Mouse (Mus musculus): Measurements from ENCODE around the gene Hirip3. TPM values are rescaled to one million over a fixed set of nuclear protein-coding genes. Genes with fewer than 3 reads are reported as not detected.

Gene Hirip3
- total RNA-seq, 1 experiment from 2014 or later = 398 TPM

DNA sequence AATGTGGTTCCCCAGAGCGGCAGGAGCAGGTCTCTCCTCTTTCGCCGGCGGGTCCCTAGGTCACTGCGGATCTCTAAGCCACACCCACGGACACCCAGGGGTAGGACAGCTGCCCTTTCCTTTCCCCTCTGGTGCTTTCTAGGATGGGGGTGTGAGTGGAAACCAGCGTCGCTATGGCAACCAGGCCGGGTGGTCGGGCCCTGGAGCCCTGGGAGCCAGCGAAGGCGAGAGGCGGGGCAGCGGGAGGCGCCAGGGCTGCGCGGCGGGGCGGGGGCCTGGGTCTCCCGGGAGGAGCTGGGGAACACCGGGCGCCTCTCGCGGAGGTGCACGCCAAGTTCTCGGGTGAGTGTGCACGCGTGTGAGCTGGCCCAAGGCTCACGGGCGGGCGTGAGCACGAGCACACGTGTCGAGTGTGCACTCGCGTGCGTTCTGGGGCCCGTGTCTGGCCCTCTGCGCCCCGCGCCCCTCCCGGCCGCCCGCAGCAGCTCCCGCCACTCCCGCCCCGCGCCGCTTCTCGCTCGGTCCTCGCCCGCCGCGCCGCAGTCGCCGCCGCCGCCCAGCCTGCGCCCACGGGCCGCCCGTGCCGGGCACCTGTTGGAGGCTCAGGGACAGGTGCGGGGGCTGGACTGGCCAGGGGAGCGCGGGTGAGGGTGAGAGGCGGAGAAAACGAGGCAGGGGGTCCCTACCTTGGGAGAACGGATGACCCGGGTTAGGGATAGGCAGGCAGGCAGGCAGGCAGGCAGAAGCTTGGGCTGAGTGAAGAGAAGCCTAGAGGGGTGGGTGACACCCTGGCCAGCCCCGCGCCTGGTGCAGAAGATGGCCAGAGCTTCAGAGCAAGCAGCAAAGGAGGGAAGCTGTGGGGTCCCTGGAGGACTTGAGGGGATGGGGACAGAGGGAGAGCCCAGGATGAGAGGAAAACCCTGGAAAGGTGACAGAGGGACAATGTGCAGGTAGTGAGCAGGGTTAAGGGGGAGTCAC lies 14.1 kb upstream of the Hirip3 start:
- no peak for ATAC-seq (replicated peaks in 1 of 2; ENCODE audit: insufficient read depth in 1 of 2, low FRiP score in 2 of 2, low TSS enrichment in 1 of 2, low read depth in 1 of 2, poor library complexity in 2 of 2, severe bottlenecking in 2 of 2)

DNA sequence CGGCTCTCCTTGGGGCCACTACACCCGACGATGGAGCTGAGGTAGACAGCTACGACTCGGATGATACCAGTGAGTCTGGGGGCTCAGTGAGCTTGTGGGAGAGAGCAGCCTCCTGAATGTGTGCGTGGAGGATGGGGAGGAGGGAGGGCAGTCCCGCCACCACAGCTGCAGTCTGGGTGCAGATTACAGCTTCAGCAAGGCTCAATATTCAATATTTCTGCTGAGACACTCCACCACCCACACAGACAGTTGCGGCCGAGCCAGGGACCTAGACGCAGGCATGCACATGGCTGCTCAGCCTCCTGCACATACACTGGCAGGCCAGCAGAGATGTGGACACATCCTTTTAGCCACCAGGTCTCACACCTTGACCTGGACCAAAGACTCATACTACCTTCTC lies 13.0 kb upstream of the Hirip3 start:
- ATAC-seq (replicated peaks in 1 of 2; ENCODE audit: insufficient read depth in 1 of 2, low FRiP score in 2 of 2, low TSS enrichment in 1 of 2, low read depth in 1 of 2, poor library complexity in 2 of 2, severe bottlenecking in 2 of 2) = no peak

DNA sequence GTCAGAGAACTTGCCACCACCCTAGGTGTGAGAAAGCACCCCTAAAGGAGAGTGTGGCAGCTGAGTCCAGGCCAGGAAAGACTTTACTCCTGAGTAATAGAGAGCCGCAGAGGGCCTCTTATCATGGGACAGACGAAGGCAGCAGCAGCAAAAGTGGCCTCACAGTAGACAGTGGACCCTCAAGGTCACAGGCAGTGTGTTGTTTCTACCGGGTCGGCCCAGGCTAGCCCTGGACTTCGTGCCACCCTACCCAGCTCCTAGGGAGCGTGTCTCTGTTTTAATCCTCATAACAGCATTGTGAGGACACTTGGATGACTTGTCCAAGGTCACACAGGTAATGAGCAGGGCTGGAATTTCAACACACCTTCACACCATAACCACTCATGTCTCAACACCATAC lies 11.6 kb upstream of the Hirip3 start:
- no peak for ATAC-seq (replicated peaks in 1 of 2; ENCODE audit: insufficient read depth in 1 of 2, low FRiP score in 2 of 2, low TSS enrichment in 1 of 2, low read depth in 1 of 2, poor library complexity in 2 of 2, severe bottlenecking in 2 of 2)

DNA sequence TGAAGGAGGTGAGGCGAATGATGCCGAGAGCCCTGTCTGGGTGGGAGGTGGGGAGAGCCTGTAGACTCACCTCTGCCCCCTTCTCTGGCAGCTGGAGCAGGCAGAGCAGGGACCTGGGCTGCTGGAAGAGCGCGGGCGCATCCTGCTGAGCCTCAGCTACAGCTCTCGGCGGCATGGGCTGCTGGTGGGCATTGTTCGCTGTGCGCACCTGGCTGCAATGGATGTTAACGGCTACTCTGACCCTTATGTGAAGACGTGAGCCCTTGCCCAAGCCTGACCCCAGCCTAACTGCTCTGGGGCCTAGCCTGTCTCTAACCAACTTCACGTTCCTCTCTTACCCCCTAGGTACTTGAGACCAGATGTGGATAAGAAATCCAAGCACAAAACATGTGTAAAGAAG lies 10.6 kb upstream of the Hirip3 start:
- no peak for ATAC-seq (replicated peaks in 1 of 2; ENCODE audit: insufficient read depth in 1 of 2, low FRiP score in 2 of 2, low TSS enrichment in 1 of 2, low read depth in 1 of 2, poor library complexity in 2 of 2, severe bottlenecking in 2 of 2)

DNA sequence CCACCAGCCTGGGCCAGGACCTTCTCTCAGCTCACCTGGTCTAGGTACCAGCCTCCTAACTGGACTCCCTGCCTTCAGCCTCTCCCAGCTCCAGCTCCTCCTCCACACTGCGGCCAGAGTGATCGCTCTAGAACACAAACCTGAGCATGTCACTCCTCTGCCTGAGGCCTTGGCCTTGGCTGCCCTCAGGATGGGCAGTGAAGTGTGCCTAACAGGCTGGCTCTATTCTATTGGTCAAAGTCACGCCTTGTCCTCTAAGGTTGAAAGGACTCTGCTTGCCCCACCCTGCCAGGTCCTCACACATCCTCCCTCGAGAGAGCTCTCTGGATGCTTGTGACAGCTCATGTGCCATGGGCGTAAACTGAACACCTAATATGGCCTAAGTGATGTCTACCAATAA lies 8.3 kb upstream of the Hirip3 start:
- ATAC-seq (replicated peaks in 1 of 2; ENCODE audit: insufficient read depth in 1 of 2, low FRiP score in 2 of 2, low TSS enrichment in 1 of 2, low read depth in 1 of 2, poor library complexity in 2 of 2, severe bottlenecking in 2 of 2) = no peak

DNA sequence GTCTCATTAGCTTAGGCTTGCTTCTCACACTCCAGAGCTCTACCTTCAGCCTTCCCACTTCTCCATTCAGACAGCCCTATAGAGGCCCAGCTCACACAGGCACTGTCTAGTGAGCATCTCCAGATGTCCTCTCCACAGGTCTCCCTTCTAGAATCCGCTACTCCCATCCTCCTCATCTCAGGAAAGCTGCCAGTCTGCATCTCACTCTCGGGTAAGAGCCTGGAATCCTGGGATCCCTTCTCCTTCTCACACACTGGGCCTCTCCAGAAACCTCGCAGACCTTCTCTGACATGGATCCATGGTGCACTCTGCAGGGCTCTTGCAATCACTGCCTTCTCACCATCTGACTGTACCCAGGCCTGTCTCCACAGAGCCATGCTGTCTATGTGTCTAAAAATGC lies 6.1 kb upstream of the Hirip3 start:
- ATAC-seq (replicated peaks in 1 of 2; ENCODE audit: insufficient read depth in 1 of 2, low FRiP score in 2 of 2, low TSS enrichment in 1 of 2, low read depth in 1 of 2, poor library complexity in 2 of 2, severe bottlenecking in 2 of 2) = no peak

DNA sequence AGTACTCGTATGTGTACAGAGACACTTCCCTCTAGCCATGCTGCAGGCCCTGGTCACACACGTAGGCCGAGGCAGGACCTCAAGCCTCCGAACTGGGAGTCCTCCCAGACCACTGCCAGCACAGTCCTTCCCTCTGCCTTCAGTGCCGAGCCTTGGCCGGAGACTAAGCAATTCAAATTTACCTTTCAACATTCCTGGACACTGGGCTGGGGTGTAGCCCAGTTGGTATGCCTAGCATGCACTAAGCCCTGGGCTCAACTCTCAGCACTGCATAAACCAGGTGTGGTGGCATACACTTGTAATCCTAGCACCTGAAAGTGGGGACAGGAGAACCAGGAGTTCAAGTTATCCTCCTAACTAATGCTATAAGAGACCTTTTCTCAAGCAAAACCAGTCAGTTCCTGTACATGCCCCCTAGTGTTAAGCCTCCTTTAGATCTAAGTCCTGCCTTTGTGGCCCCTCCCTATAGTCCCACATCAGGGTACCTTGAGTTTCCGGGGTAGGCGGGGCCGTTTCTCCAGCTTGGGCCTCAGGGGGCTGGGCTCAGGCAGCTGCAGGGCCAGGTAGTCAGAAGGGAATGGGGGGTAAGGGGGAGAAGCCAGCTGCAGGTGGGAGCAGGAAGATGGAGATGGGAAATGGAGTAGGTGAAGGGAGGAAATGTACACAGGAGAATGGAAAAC lies 4.9 kb upstream of the Hirip3 start:
- no peak for ATAC-seq (replicated peaks in 1 of 2; ENCODE audit: insufficient read depth in 1 of 2, low FRiP score in 2 of 2, low TSS enrichment in 1 of 2, low read depth in 1 of 2, poor library complexity in 2 of 2, severe bottlenecking in 2 of 2)

DNA sequence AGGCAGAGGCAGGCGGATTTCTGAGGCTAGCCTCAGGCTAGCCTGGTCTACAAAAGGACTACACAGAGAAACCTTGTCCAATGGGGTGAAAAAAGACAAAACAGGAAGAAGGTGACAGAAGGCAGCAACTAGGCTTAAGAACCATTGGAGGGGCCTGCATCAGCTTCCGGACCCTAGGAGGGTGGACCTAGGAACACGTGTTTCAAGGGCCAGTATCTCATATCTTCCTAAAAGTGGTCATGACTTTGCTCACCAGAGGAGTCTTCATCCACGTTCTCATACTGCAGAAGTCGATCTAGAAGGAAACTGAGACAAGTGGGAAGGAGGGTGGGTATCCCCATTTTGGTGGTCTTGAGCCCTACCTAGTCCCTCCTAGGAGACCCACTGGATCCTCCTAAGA lies 785 bp upstream of the Hirip3 start:
- ATAC-seq (replicated peaks in 1 of 2; ENCODE audit: insufficient read depth in 1 of 2, low FRiP score in 2 of 2, low TSS enrichment in 1 of 2, low read depth in 1 of 2, poor library complexity in 2 of 2, severe bottlenecking in 2 of 2) = no peak

DNA sequence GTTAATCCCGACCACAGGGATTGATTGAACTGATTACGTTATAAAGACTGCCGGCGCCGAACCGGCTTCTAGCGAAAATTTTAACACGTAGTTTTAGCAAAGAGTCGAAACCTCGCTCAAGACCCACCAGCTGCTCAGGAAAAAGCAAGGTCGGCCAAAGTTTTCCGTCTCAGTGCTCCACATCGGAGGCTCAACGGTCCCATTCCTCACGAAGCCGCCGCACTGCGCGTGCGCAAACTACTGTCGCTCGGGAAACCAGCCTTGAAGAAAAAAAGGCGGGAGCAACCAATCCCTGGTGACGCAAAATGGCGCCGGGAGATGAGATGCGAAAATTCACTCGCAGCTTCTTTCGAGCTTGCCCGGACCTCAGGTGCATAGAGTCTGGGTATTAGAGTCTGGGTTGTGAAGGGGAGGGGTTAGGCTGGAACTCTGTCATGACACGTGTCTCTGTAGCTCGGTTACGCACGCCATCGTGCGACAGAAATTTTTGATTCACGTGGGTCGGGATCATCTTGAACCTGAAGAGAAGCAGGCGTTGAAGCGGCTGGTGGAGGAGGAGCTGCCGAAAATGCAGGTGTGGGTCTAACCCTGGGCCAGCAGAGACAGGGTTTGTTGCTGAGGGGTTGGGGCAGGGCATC lies 494 bp downstream of the Hirip3 start, which contains the start of gene Ino80e:
Ino80e (minus strand) TSS at position 231 of the 638 bp plus-strand sequence.
- peak; percentile 61 to 75 for ATAC-seq (replicated peaks in 1 of 2; ENCODE audit: insufficient read depth in 1 of 2, low FRiP score in 2 of 2, low TSS enrichment in 1 of 2, low read depth in 1 of 2, poor library complexity in 2 of 2, severe bottlenecking in 2 of 2)

DNA sequence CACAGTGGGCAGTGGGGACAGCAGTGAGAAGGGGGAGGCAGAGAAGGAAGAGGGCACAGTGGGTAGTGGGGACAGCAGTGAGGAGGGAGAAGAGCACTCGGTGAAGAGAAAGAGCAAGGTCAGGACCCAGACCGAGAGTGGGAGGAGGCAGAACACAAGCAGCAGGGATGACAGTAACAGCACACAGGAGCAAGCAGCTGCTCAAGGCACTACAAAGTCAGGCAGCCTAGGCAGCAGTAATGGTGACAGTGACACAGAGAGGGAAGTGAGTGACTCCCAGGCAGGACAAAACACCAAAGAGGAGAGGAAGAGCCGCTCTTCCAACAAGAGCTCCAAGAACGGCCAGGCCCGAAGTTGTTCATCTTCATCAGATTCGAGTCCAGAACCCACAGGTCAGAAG lies 2.0 kb downstream of the Hirip3 start:
- no peak for ATAC-seq (replicated peaks in 1 of 2; ENCODE audit: insufficient read depth in 1 of 2, low FRiP score in 2 of 2, low TSS enrichment in 1 of 2, low read depth in 1 of 2, poor library complexity in 2 of 2, severe bottlenecking in 2 of 2)

DNA sequence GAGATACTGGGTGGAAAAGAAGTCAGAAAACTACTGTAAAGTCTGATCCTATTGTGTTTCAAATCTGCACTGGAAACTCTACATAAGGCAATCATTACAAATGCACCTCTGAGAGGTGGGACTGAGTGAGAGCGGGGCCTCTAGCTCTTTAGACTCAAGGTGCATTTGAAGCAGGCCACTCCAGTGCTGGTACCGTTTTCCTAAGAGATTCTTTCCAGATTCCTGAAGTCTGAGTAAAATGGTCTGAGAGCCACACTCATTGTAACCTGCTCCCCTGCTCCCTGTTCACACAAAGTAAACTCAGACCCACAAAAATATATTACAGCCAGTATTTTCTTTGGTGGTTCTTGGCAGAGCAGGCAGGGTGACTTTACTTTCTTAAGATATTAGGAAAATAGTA lies 5.8 kb downstream of the Hirip3 start:
- ATAC-seq (replicated peaks in 1 of 2; ENCODE audit: insufficient read depth in 1 of 2, low FRiP score in 2 of 2, low TSS enrichment in 1 of 2, low read depth in 1 of 2, poor library complexity in 2 of 2, severe bottlenecking in 2 of 2) = no peak

DNA sequence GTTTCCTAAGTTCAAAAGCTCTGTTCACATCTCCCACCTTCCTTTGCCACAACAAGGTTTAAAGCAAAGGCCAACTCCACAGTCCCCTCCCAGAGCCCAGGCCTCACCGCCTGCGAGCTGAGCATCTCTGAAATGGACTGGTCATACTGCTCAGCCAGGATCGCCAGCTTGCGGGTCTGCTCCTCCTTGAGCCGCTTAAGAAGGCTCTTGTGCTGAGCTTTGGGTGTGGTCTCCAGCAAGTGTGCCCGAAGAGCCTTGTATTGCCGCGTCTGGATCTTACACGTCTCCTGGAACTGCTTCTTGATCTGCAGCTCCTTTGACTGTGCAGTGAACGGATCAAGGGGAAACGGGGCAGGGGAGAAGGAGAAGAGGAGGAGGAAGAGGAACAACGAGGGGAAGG lies 6.2 kb downstream of the Hirip3 start:
- ATAC-seq (replicated peaks in 1 of 2; ENCODE audit: insufficient read depth in 1 of 2, low FRiP score in 2 of 2, low TSS enrichment in 1 of 2, low read depth in 1 of 2, poor library complexity in 2 of 2, severe bottlenecking in 2 of 2) = no peak

DNA sequence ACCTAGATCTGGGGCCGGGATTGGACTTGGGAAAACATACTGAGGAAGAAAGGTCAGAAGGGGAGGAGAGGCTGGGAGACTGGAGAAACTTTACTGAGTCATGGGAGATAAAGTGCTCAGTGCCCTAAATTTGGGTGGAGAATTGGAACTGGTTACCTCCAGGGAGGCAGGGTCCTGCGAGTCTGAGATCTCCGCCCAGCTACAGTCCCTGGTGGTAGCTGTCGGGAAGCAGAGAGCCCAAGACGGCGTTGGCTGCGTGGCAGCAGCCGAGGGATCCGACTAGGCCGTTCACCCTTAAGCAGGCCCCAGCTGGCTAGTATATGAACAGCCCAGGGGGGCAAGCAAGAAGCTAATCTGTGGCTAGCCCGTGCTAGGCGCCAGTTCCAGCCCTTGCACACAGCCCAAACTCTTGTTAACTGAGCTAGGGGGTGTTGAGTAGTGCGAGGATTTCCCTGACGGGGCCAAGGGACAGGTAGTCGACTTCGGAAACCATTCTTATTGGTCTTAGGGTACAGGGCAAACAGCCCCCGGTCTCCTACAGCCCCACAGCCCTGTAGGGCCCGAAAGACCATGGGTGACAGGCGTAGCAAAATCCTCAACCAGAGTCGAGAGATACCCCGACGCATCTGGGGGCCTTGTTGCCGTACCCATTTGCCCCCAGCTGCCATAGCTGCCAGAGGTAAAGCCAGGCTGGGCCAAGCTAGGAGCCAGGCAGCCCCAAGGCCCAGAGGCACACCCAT lies 8.2 kb downstream of the Hirip3 start:
- no peak for ATAC-seq (replicated peaks in 1 of 2; ENCODE audit: insufficient read depth in 1 of 2, low FRiP score in 2 of 2, low TSS enrichment in 1 of 2, low read depth in 1 of 2, poor library complexity in 2 of 2, severe bottlenecking in 2 of 2)

DNA sequence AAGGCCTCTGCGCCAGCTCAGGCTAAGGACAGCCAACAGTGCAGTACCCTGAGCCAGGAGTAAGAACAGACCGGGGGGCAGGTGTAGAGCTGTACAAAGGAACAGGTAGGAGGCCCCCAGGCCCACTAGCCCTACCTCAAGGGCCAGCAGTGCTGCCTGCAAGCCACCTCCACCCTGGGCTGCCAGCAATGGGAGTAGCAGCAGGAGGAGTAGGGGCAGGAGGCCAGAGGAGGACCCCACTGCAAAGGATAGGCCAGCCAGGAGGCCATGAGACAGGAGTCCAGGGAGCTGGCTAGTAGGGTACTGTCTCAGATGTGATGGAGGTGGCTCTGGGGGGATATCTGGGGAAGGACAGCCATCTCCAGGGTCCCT lies 8.7 kb downstream of the Hirip3 start:
- no peak for ATAC-seq (replicated peaks in 1 of 2; ENCODE audit: insufficient read depth in 1 of 2, low FRiP score in 2 of 2, low TSS enrichment in 1 of 2, low read depth in 1 of 2, poor library complexity in 2 of 2, severe bottlenecking in 2 of 2)

DNA sequence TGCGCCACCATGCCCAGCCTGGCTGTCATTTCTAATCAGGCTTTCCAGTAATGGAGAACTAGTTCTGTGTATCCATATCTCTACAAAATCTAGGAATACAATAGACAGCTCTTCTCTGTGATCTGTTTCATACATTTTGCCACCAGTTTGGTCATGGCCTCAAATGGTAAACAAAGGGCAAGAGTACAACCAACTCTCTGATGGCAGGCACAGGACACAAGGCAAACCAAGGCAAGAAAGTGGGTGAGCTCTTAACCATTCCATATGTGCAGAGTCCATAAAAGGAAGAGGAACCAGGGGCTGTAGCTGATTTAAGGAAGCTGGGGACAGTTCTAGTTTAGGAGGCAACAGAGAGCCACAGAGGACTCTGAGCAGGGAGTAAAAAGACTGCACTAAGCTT lies 15.5 kb downstream of the Hirip3 start:
- no peak for ATAC-seq (replicated peaks in 1 of 2; ENCODE audit: insufficient read depth in 1 of 2, low FRiP score in 2 of 2, low TSS enrichment in 1 of 2, low read depth in 1 of 2, poor library complexity in 2 of 2, severe bottlenecking in 2 of 2)

DNA sequence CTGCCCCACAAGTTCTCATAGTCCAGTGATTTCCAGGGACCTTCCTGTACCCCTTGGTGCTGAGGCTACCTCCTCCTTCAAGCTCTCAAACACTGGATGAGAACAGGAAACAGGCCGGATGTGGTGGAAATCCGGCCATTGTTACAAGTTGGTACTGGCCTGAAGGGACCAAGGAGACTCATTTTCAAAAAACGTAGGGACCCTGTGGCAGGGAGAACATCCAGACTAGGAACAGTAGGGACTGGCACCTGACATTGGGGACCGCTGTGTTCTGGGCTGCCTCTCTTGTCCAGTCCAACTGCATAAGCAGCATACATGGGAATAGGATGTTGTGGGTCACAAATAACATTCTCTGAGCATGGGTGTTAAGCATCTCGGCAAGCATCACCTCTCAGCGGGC lies 19.3 kb downstream of the Hirip3 start:
- ATAC-seq (replicated peaks in 1 of 2; ENCODE audit: insufficient read depth in 1 of 2, low FRiP score in 2 of 2, low TSS enrichment in 1 of 2, low read depth in 1 of 2, poor library complexity in 2 of 2, severe bottlenecking in 2 of 2) = no peak

DNA sequence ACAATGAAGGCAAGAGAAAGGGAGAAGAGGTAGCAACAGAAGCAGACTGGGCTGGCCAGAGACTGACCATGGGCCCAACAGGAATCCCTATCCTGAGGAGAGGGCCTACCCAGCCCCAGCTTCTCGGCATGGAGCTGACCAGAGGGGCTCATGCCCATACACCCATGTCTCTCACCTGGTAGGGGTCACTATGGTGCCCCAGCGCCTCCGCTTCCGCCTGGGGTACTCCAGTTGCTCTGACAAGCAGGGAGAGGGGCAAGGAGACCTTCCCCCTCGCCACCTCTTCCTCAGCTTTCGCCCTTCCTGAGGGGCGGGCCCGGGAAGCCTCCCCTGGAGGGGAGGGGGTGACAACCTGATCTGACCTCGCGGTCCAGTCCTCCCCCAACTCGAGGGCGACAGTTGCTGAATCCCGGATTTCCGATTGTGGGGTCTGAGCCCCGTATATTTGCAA lies 22.0 kb downstream of the Hirip3 start:
- ATAC-seq (replicated peaks in 1 of 2; ENCODE audit: insufficient read depth in 1 of 2, low FRiP score in 2 of 2, low TSS enrichment in 1 of 2, low read depth in 1 of 2, poor library complexity in 2 of 2, severe bottlenecking in 2 of 2) = no peak

All from hematopoietic stem cell, adult 5-6 weeks (primary cell).